Mouse (Mus musculus): ENCODE results near the gene Ubac2.

- TF ChIP-seq CTCF (IDR thresholded peaks at IDR 0.05) (no peak; the same call in 1 of the 2 replicates), EP300 (IDR thresholded peaks at IDR 0.05) (no peak)
Measured at GRCm38 (mm10) chr14:122062411-122063090, 184.1 kb downstream of the Ubac2 start.

Measured in lung, postnatal 0 days (tissue).